Mouse (Mus musculus) hindbrain, postnatal 0 days (tissue): ENCODE results near the gene Ccl8. TPM values are rescaled to one million over a fixed set of nuclear protein-coding genes. Genes with fewer than 3 reads are reported as not detected.

ENCODE experiments used
- ATAC-seq: fragments of 200-750 bp; cut with Nextera tagmentation; 2 replicates; pipeline ENCODE4 v1.8.0; 2017; ENCODE audit warnings: mild to moderate bottlenecking, moderate TSS enrichment, moderate library complexity
- DNase-seq: peaks from one replicate; pipeline ENCODE4 v3.0.0-alpha.2; 2015; ENCODE audit warnings: low spot score
- H3K27ac ChIP-seq: fragments of 300-500 bp; sonication (generic); 2 replicates; pipeline ENCODE4 v1.5.1; 2014; ENCODE audit warnings: mild to moderate bottlenecking
- H3K27me3 ChIP-seq: fragments of 300-500 bp; sonication (generic); 2 replicates; pipeline ENCODE4 v1.6.1; 2014; ENCODE audit warnings: low read length, mixed read lengths; ENCODE audit not compliant: insufficient read depth
- H3K36me3 ChIP-seq: fragments of 300-500 bp; sonication (generic); 2 replicates; pipeline ENCODE4 v1.6.1; 2014; ENCODE audit warnings: low read length, mixed read lengths; ENCODE audit not compliant: insufficient read depth
- H3K4me1 ChIP-seq: fragments of 300-500 bp; sonication (generic); 2 replicates; pipeline ENCODE4 v1.6.1; 2014; ENCODE audit warnings: antibody characterized with exemption, low read length, mixed read lengths; ENCODE audit not compliant: insufficient read depth
- H3K4me2 ChIP-seq: fragments of 300-500 bp; sonication (generic); 2 replicates; pipeline ENCODE4 v1.6.1; 2014; ENCODE audit warnings: low read depth, mild to moderate bottlenecking, low read length, moderate library complexity, mixed read lengths
- H3K4me3 ChIP-seq: fragments of 300-500 bp; sonication (generic); 2 replicates; pipeline ENCODE4 v1.5.1; 2014; ENCODE audit warnings: low read length
- H3K9ac ChIP-seq: fragments of 300-500 bp; sonication (generic); replicated peaks from 2 replicates; pipeline ENCODE4 v1.6.1; 2014; ENCODE audit warnings: mild to moderate bottlenecking, low read length, moderate library complexity, mixed read lengths
- H3K9me3 ChIP-seq: fragments of 300-500 bp; sonication (generic); 2 replicates; pipeline ENCODE4 v1.6.1; 2016; ENCODE audit warnings: low read length, mixed read lengths
- CTCF ChIP-seq: IDR thresholded peaks from 2 replicates; pipeline ENCODE4 v1.5.1; 2016; ENCODE audit warnings: antibody characterized with exemption, control low read depth, low read depth
- WGBS: fragments of 180-500 bp; shearing (Covaris S2); extraction: QIAGEN DNeasy Blood & Tissue Kit; methylation state at CpG from one replicate; pipeline ENCODE4 v1.1.7; 2014; 5-methylcytosine and 5-hydroxymethylcytosine counted together
- polyA plus RNA-seq: library from polyadenylated mRNA; unstranded; fragments of >200 nt; fragmentation: Nextera tagmentation; extraction: Ambion mirVana; gene quantifications from 2 replicates; pipeline ENCODE4 v1.2.1, GENCODE M21; 2015
- total RNA-seq: library from RNA; depleted of rRNA; stranded (reverse); fragments of >200 nt; gene quantifications from 2 replicates; pipeline ENCODE4 v1.2.3, GENCODE M21; 2014; rRNA removed

Ccl8 gene
- total and polyA plus RNA-seq, 2 experiments from 2014 or later = 0.43 TPM; not detected in 1

- no peak for TF ChIP-seq CTCF
- ATAC-seq = no peak
- 70% methylated on average over 6 of the region's 6 CpGs for WGBS
- no peaks in the 10 kb centered on the region for H3K9me3 ChIP-seq
- no peaks in the 10 kb centered on the region for H3K27me3 ChIP-seq
- H3K9ac ChIP-seq = no peak overlapping the region
- H3K4me3 ChIP-seq = no peak overlapping the region
- H3K36me3 ChIP-seq = no peaks in the 10 kb centered on the region
- DNase-seq = no peak
- H3K4me2 ChIP-seq = no peak overlapping the region
- H3K27ac ChIP-seq = no peak overlapping the region
- H3K4me1 ChIP-seq = no peaks in the 10 kb centered on the region
Measured at GRCm38 (mm10) chr11:82110372-82111248, 4.4 kb upstream of the Ccl8 start.

GRCm38 (mm10) chr11:82116041-82116440 is 1.1 kb downstream of the Ccl8 start:
- no peak for DNase-seq
- Histone ChIP-seq H3K27ac (no peak overlapping the region), H3K9ac (no peak overlapping the region), H3K27me3 (no peaks in the 10 kb centered on the region), H3K36me3 (no peaks in the 10 kb centered on the region), H3K9me3 (no peaks in the 10 kb centered on the region), H3K4me3 (no peak overlapping the region), H3K4me2 (no peak overlapping the region), H3K4me1 (no peaks in the 10 kb centered on the region)
- WGBS = 90% methylated on average over 3 of the region's 3 CpGs
- ATAC-seq = no peak
- no peak for TF ChIP-seq CTCF

- 77% methylated on average over 1 of the region's 1 CpGs for WGBS
- no peak overlapping the region for H3K4me3 ChIP-seq
- TF ChIP-seq CTCF = no peak
- no peaks in the 10 kb centered on the region for H3K9me3 ChIP-seq
- H3K4me2 ChIP-seq = no peak overlapping the region
- no peak overlapping the region for H3K27ac ChIP-seq
- no peaks in the 10 kb centered on the region for H3K4me1 ChIP-seq
- no peaks in the 10 kb centered on the region for H3K36me3 ChIP-seq
- H3K9ac ChIP-seq = no peak overlapping the region
- no peaks in the 10 kb centered on the region for H3K27me3 ChIP-seq
- ATAC-seq = no peak
- DNase-seq = no peak
Measured at GRCm38 (mm10) chr11:82132977-82133376, 18.0 kb downstream of the Ccl8 start.

GRCm38 (mm10) chr11:82136196-82136595 is 21.2 kb downstream of the Ccl8 start:
- ATAC-seq = no peak
- 91% methylated on average over 2 of the region's 2 CpGs for WGBS
- H3K4me2 ChIP-seq = no peak overlapping the region
- H3K27ac ChIP-seq = no peak overlapping the region
- TF ChIP-seq CTCF = no peak
- H3K27me3 ChIP-seq = no peaks in the 10 kb centered on the region
- H3K4me1 ChIP-seq = no peaks in the 10 kb centered on the region
- no peaks in the 10 kb centered on the region for H3K9me3 ChIP-seq
- no peak overlapping the region for H3K4me3 ChIP-seq
- H3K36me3 ChIP-seq = no peaks in the 10 kb centered on the region
- no peak for DNase-seq
- no peak overlapping the region for H3K9ac ChIP-seq

- Histone ChIP-seq H3K4me3 (no peak overlapping the region), H3K27me3 (no peaks in the 10 kb centered on the region), H3K9me3 (no peaks in the 10 kb centered on the region), H3K4me1 (no peaks in the 10 kb centered on the region), H3K36me3 (no peaks in the 10 kb centered on the region), H3K9ac (no peak overlapping the region), H3K4me2 (no peak overlapping the region), H3K27ac (no peak overlapping the region; the same call in 1 of the 2 replicates)
- no peak for TF ChIP-seq CTCF
- no peak for ATAC-seq
- 63% methylated on average over 7 of the region's 7 CpGs for WGBS
- peak; percentile 16 for DNase-seq
Measured at GRCm38 (mm10) chr11:82139492-82140094, 24.6 kb downstream of the Ccl8 start.

GRCm38 (mm10) chr11:82159126-82159525 is 44.1 kb downstream of the Ccl8 start:
- H3K9me3 ChIP-seq = no peaks in the 10 kb centered on the region
- DNase-seq (no peak), ATAC-seq (no peak)
- H3K9ac ChIP-seq = no peak overlapping the region
- no peak overlapping the region for H3K27ac ChIP-seq
- no peaks in the 10 kb centered on the region for H3K36me3 ChIP-seq
- no peaks in the 10 kb centered on the region for H3K27me3 ChIP-seq
- no peak overlapping the region for H3K4me3 ChIP-seq
- no peaks in the 10 kb centered on the region for H3K4me1 ChIP-seq
- H3K4me2 ChIP-seq = no peak overlapping the region
- no peak for TF ChIP-seq CTCF
- 95% methylated on average over 2 of the region's 2 CpGs for WGBS

GRCm38 (mm10) chr11:82163285-82163684 is 48.3 kb downstream of the Ccl8 start:
- WGBS = 69% methylated on average over 8 of the region's 8 CpGs
- Histone ChIP-seq H3K27ac (no peak overlapping the region), H3K4me3 (no peak overlapping the region), H3K4me1 (no peaks in the 10 kb centered on the region), H3K4me2 (no peak overlapping the region), H3K27me3 (no peaks in the 10 kb centered on the region), H3K9me3 (no peaks in the 10 kb centered on the region), H3K36me3 (no peaks in the 10 kb centered on the region), H3K9ac (no peak overlapping the region)
- TF ChIP-seq CTCF = no peak
- ATAC-seq (no peak), DNase-seq (no peak)

Other genes with a start within 250 kb of the Ccl8 start
- 55.2 and 57.3 TPM in 2 replicates for gene Asic2, start 146.7 kb upstream of the Ccl8 start, total RNA-seq
- gene Asic2, start 146.7 kb upstream of the Ccl8 start, polyA plus RNA-seq = 18.3 and 19.2 TPM in 2 replicates
- 0.25 TPM in 1 of 2 replicates, not detected in the other for gene Ccl2, start 79.6 kb upstream of the Ccl8 start, total RNA-seq
- 1.5 and 1.6 TPM in 2 replicates for gene Ccl2, start 79.6 kb upstream of the Ccl8 start, polyA plus RNA-seq
- not detected in 2 replicates for gene Gm17268, start 76.6 kb upstream of the Ccl8 start, total RNA-seq
- not detected in 2 replicates for gene Gm17268, start 76.6 kb upstream of the Ccl8 start, polyA plus RNA-seq
- gene Ccl7, start 69.5 kb upstream of the Ccl8 start, total RNA-seq = 0.42 TPM in 1 of 2 replicates, not detected in the other
- gene Ccl7, start 69.5 kb upstream of the Ccl8 start, polyA plus RNA-seq = 1.1 and 1.9 TPM in 2 replicates
- 0.16 and 0.58 TPM in 2 replicates for gene Ccl11, start 57.4 kb upstream of the Ccl8 start, total RNA-seq
- 0.31 and 0.44 TPM in 2 replicates for gene Ccl11, start 57.4 kb upstream of the Ccl8 start, polyA plus RNA-seq
- 0.52 and 4.9 TPM in 2 replicates for gene Ccl12, start 13.3 kb upstream of the Ccl8 start, total RNA-seq
- gene Ccl12, start 13.3 kb upstream of the Ccl8 start, polyA plus RNA-seq = 7.7 and 8.0 TPM in 2 replicates
- not detected in 2 replicates for gene Ccl1, start 190.5 kb downstream of the Ccl8 start, total RNA-seq
- 0.39 TPM in 1 of 2 replicates, not detected in the other for gene Ccl1, start 190.5 kb downstream of the Ccl8 start, polyA plus RNA-seq